Mouse (Mus musculus) spleen, adult 2 months (tissue): ENCODE data around the gene Wee1.

ENCODE experiments used
- CTCF ChIP-seq: fragments of 200-500 bp; IDR thresholded peaks from 2 replicates; pipeline ENCODE4 v1.5.1; 2011; ENCODE audit warnings: mild to moderate bottlenecking, inconsistent platforms; ENCODE audit not compliant: insufficient read depth, insufficient read length, insufficient replicate concordance; ENCODE audit errors: extremely low read depth
- POLR2A ChIP-seq: fragments of 200-500 bp; IDR thresholded peaks from 2 replicates; pipeline ENCODE4 v1.6.1; 2011; ENCODE audit warnings: low read depth, low read length, inconsistent platforms

DNA sequence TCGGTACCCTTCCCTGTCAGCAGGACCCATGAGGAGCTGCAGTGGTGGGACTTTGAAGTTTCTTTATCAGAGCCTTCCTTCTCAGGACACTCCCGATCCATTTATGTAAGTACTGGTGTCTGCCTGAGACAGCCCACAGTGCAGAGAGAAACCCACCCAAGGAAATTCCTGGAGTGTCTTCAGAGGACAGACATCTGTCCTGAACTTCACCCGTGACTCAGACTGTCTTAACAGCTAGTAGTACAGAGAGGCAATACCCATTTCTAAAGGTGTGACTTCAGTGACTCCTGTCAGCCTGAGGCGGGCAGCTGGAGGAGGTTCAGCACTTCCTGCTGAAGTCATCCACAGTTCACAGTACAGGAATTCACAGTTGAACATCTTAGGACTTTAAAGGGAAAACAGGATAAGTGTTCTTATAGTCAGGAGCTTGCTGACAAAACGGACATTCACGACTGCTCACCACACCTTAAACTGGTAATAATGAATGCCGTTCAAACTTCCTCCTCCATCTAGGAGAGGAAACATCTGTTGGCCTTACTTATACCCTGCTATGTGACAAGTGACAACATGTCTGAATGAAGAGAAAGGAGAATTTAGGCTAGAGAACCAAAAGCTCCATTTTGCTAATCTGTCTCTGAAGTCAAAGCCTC, 35.5 kb downstream of the Wee1 start:
- TF ChIP-seq CTCF (no peak), POLR2A (no peak)
